Mouse (Mus musculus): ENCODE measurements around the gene Arrdc5.

GRCm38 (mm10) chr17:56337791-56338190 is 37.7 kb upstream of the Arrdc5 start:
- no peak for TF ChIP-seq CTCF (IDR thresholded peaks at IDR 0.05; ENCODE audit: insufficient read depth, low read length)
- TF ChIP-seq POLR2A (IDR thresholded peaks at IDR 0.05; ENCODE audit: borderline replicate concordance, extremely low read depth, low read depth, low read length): no peak

Measured in lung, adult 2 months (tissue).